Comparison of ENCODE assay signal across 27 mouse cellular contexts in genomic region chr5:137335066-137335465, GRCm38 (mm10). TPM values are rescaled to one million over a fixed set of nuclear protein-coding genes. Genes with fewer than 3 reads are reported as not detected.
DNase-seq lines count a peak whose midpoint lies in the region; ATAC-seq lines count a peak whose summit lies in the region.
"Had no signal": no experiment of that assay in that cellular context is flagged by ENCODE, and none has a peak within 500 bp of the region (broad histone marks: within the 10 kb centered on the region; RNA-seq: fewer than 3 reads in every experiment).

No protein-coding gene starts in this region.

- 0 out of 2 replicates have a peak overlapping the region, but pooled peaks have one; percentile 7 for H3K9ac ChIP-seq in neural tube, embryonic 15.5 days (replicated peaks)
- H3K9ac ChIP-seq: embryonic facial prominence, embryonic 12.5 days; forebrain, embryonic 12.5 days; forebrain, embryonic 15.5 days; heart, embryonic 13.5 days; hindbrain, embryonic 12.5 days; hindbrain, embryonic 15.5 days had no signal

- no peak overlapping the region for H3K27ac ChIP-seq in neural tube, embryonic 15.5 days (replicated peaks)
- H3K27ac ChIP-seq: embryonic facial prominence, embryonic 12.5 days; forebrain, embryonic 12.5 days; forebrain, embryonic 15.5 days; heart, adult 2 months; heart, embryonic 10.5 days; heart, embryonic 13.5 days; hindbrain, embryonic 12.5 days; hindbrain, embryonic 15.5 days had no signal

- intact Hi-C loops in heart, postnatal 36 days (cut with DNase I) = loop anchor here (5.0 kb wide), 1 partner anchor 442 kb away; the partner anchor contains the start of gene Ppp1r35

- WGBS in neural tube, embryonic 15.5 days = 82% methylated on average over 6 of the region's 6 CpGs

- no peaks in the 10 kb centered on the region; the same call in 1 of the 2 replicates for H3K36me3 ChIP-seq in neural tube, embryonic 15.5 days
- H3K36me3 ChIP-seq: embryonic facial prominence, embryonic 12.5 days; forebrain, embryonic 12.5 days; forebrain, embryonic 15.5 days; G1E; heart, embryonic 10.5 days; hindbrain, embryonic 12.5 days; hindbrain, embryonic 15.5 days had no signal

- H3K4me3 ChIP-seq in neural tube, embryonic 15.5 days (replicated peaks) = no peak overlapping the region
- H3K4me3 ChIP-seq: embryonic facial prominence, embryonic 12.5 days; erythroblast, embryonic 14.5 days; forebrain, embryonic 12.5 days; forebrain, embryonic 15.5 days; heart, adult 2 months; heart, embryonic 10.5 days; heart, embryonic 13.5 days; hindbrain, embryonic 12.5 days; hindbrain, embryonic 15.5 days had no signal

- no peaks in the 10 kb centered on the region for H3K9me3 ChIP-seq in neural tube, embryonic 15.5 days (replicated peaks)
- H3K9me3 ChIP-seq: embryonic facial prominence, embryonic 12.5 days; forebrain, embryonic 12.5 days; forebrain, embryonic 15.5 days; G1E; heart, embryonic 10.5 days; heart, embryonic 13.5 days; hindbrain, embryonic 12.5 days; hindbrain, embryonic 15.5 days had no signal

- no peak overlapping the region for H3K4me2 ChIP-seq in neural tube, embryonic 15.5 days
- H3K4me2 ChIP-seq: embryonic facial prominence, embryonic 12.5 days; forebrain, embryonic 12.5 days; forebrain, embryonic 15.5 days; hindbrain, embryonic 12.5 days had no signal

- H3K27me3 ChIP-seq in neural tube, embryonic 15.5 days (replicated peaks) = no peaks in the 10 kb centered on the region
- H3K27me3 ChIP-seq: embryonic facial prominence, embryonic 12.5 days; forebrain, embryonic 12.5 days; forebrain, embryonic 15.5 days; heart, embryonic 13.5 days; hindbrain, embryonic 12.5 days; hindbrain, embryonic 15.5 days; Patski had no signal

- peaks cover 42% of the 10 kb centered on the region for H3K4me1 ChIP-seq in neural tube, embryonic 15.5 days

- DNase-seq in heart, adult 11 months = peak; percentile 84
- DNase-seq in heart, postnatal 36 days = no peak
- no peak for DNase-seq in neural tube, embryonic 10.5 days (ENCODE audit: extremely low spot score, low spot score)
- DNase-seq in R1 (ENCODE audit: low read depth, low spot score) = peak; percentile 84
- no peak for DNase-seq in ovary, adult 18-20 months (ENCODE audit: low spot score)
- DNase-seq: adrenal gland, adult 2 months; adrenal gland, postnatal 14 days; cerebellum, adult 11 months; cerebellum, adult 2 months; cerebellum, postnatal 10 days; cerebellum, postnatal 36 days; gastrocnemius, postnatal 25 days; heart, adult 2 months; heart, postnatal 14 days had no signal

- ATAC-seq in neural tube, embryonic 15.5 days (ENCODE audit: low FRiP score) = no peak
- ATAC-seq: CD4-positive, CD25-positive, alpha-beta regulatory T cell, adult 4 months; forebrain, embryonic 15.5 days; intestine, embryonic 16.5 days; Patski had no signal

RNA-seq across cellular contexts. Expression of gene Slc12a9, which starts 1.7 kb away (rescaled TPM):
- total RNA-seq in heart, postnatal 36 days (2021) = 1 to 10 TPM; 2.0 to 3.6 TPM
- polyA plus RNA-seq in neural tube, embryonic 15.5 days (2015; fragmentation: Nextera tagmentation; extraction: Ambion mirVana) = 26.5 and 26.8 TPM in 2 replicates

RNA-seq across cellular contexts. Expression of gene Ephb4, which starts 14.8 kb away (rescaled TPM):
- 10 to 100 TPM; 55.6 to 64.8 TPM for total RNA-seq in heart, postnatal 36 days (2021)
- 6.9 and 11.5 TPM in 2 replicates for polyA plus RNA-seq in neural tube, embryonic 15.5 days (2015; fragmentation: Nextera tagmentation; extraction: Ambion mirVana)
- polyA plus RNA-seq: CD4-positive, CD25-positive, alpha-beta regulatory T cell, adult 4 months had no signal

RNA-seq across cellular contexts. Expression of gene Trip6, which starts 20.9 kb away (rescaled TPM):
- 10 to 100 TPM; 11.1 to 14.3 TPM for total RNA-seq in heart, postnatal 36 days (2021)
- polyA plus RNA-seq in neural tube, embryonic 15.5 days (2015; fragmentation: Nextera tagmentation; extraction: Ambion mirVana) = 14.0 and 26.0 TPM in 2 replicates

RNA-seq across cellular contexts. Expression of gene Srrt, which starts 27.6 kb away (rescaled TPM):
- total RNA-seq in heart, postnatal 36 days (2021) = 10 to 100 TPM; 58.3 to 62.6 TPM
- 90.7 and 94.3 TPM in 2 replicates for polyA plus RNA-seq in neural tube, embryonic 15.5 days (2015; fragmentation: Nextera tagmentation; extraction: Ambion mirVana)

RNA-seq across cellular contexts. Expression of gene Ufsp1, which starts 40.6 kb away (rescaled TPM):
- 1 to 10 TPM; 8.5 to 9.0 TPM for total RNA-seq in heart, postnatal 36 days (2021)
- 29.0 and 29.5 TPM in 2 replicates for polyA plus RNA-seq in neural tube, embryonic 15.5 days (2015; fragmentation: Nextera tagmentation; extraction: Ambion mirVana)

Comparison
In these comparisons a context has a peak if more than half of its experiments do, and no peak if none do; other contexts are left out.
1. DNase-seq: peak in heart, adult 11 months (single experiment) and R1 (single experiment); none in heart, postnatal 36 days (0 of 2), neural tube, embryonic 10.5 days (single experiment) and ovary, adult 18-20 months (single experiment).